Mouse (Mus musculus) megakaryocyte, embryonic 14.5 days (primary cell): ENCODE results near the gene Ascc1.

Source experiments
- FLI1 ChIP-seq: IDR thresholded peaks from 2 replicates; pipeline ENCODE4 v1.6.1; 2012; ENCODE audit warnings: low read length, inconsistent platforms, mixed read lengths
- GATA1 ChIP-seq: IDR thresholded peaks from 3 replicates; pipeline ENCODE4 v1.6.1; 2012; ENCODE audit warnings: mixed read lengths, low read length, inconsistent platforms, borderline replicate concordance

DNA sequence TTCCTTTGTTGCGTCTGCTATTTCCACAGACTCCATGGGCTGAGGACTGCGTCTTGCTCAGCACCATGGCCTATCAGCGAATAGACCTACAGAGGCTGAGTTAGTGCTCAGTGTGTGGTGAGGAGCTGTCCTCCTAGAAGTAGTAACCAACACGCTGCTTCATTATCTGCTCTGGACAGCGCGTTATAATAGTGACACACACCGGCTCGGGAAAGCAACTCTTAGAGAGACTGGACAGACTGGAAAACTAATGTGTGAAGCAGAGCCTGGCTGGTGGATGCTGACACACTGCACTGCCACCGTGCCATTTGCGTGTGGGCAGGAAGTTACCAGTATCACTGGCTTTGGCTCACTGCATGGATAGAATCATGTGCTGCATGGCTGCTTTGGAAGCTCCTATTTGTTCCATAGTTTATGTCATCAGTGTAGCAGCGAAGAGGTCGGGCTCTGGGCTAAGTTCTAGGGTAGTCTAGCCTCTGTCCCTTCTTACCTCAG lies 20.2 kb upstream of the Ascc1 start:
- TF ChIP-seq FLI1 (no peak), GATA1 (no peak)
